Mouse (Mus musculus) cerebellum, adult 2 months (tissue): ENCODE measurements at regions not wholly inside any gene's neighbourhood (a gene's known extent, or its start where the extent isn't known, plus 50 kb on each side); places are given as distances from the start of the nearest gene placed in this dataset.

ENCODE experiments used
- CTCF ChIP-seq: fragments of 200-500 bp; IDR thresholded peaks from 2 replicates; pipeline ENCODE4 v1.5.1; 2011; ENCODE audit warnings: low read depth, mild to moderate bottlenecking, control low read depth, low read length, moderate library complexity, borderline replicate concordance; ENCODE audit not compliant: insufficient read depth
- POLR2A ChIP-seq: fragments of 200-500 bp; IDR thresholded peaks from 2 replicates; pipeline ENCODE4 v1.6.1; 2011; ENCODE audit warnings: low read length, control low read depth, borderline replicate concordance; ENCODE audit not compliant: insufficient read depth

DNA sequence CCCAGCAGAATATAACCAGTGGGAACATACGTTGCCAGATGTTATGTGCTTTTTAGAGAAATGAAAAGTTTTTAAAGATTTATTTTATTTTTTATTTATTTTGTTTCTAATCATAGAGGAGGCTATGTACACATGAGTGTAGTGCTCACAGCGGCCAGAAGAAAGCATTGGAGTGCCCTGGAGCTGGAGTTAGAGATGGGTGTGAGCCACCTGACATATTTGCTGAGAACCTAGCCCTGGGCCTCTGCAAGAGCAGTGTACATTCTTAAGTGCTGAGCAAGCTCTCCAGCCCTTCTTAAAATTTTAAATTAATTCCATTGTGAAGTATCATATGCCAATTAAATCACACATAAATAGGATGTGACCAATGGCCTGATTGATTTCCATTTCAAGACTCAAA, 95.7 kb upstream of the Vgll2 start:
- TF ChIP-seq CTCF: no peak
- TF ChIP-seq POLR2A: no peak
